Mouse (Mus musculus) liver, postnatal 0 days (tissue): Measurements from ENCODE around the gene Gm10188.

Experiments used
- CTCF ChIP-seq: sonication (generic); IDR thresholded peaks from 2 replicates; pipeline ENCODE4 v1.5.1; 2016; ENCODE audit warnings: antibody characterized with exemption, low read depth
- EP300 ChIP-seq: IDR thresholded peaks from 2 replicates; pipeline ENCODE4 v1.6.1; 2016; ENCODE audit warnings: antibody characterized with exemption, low read depth, mild to moderate bottlenecking

DNA sequence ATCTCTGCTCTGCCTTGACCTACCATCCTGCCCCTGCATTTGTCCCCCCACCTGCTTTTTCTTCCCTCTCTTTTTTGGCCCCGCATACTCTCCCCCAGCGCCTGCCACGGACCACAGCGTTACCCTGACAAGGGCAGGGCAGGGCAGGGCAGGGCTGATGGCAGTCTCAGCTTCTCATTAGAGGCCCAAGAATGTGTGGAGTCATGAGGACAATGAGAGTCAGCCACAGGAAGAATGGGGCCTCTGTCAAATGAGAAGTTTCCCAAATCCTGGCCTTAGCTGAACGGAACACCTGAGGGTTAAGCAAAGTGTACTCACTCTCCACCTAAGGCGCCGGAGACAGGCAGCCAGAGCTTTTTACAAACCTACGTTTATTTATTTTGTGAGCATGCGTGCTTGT, 34.5 kb downstream of the Gm10188 start:
- no peak for TF ChIP-seq CTCF
- no peak for TF ChIP-seq EP300
